Mouse (Mus musculus) Muller cell, postnatal 12 days (primary cell): ENCODE data around the gene Pdilt.
A peak's percentile ranks its signal among the peaks of the same experiment; 100 is the strongest.
"Not testable (repeated sequence)": the region's sequence is repeated elsewhere in the genome, so short reads cannot be mapped to it uniquely, and the experiment has no call there.

Source experiments
- DNase-seq: peaks from one replicate; pipeline ENCODE4 v3.0.0-alpha.2; 2015; ENCODE audit errors: inconsistent ontology term

Gene Pdilt

GRCm38 (mm10) chr7:119523389-119523788 is at the start of gene Pdilt:
Pdilt (minus strand) TSS chr7:119523489.
- no peak for DNase-seq

GRCm38 (mm10) chr7:119562476-119562875 is 39.2 kb upstream of the Pdilt start:
- DNase-seq = not testable (repeated sequence)

- no peak for DNase-seq
Observed at GRCm38 (mm10) chr7:119561441-119561840, 38.2 kb upstream of the Pdilt start.

GRCm38 (mm10) chr7:119560452-119560835 is 37.2 kb upstream of the Pdilt start:
- no peak for DNase-seq

DNA sequence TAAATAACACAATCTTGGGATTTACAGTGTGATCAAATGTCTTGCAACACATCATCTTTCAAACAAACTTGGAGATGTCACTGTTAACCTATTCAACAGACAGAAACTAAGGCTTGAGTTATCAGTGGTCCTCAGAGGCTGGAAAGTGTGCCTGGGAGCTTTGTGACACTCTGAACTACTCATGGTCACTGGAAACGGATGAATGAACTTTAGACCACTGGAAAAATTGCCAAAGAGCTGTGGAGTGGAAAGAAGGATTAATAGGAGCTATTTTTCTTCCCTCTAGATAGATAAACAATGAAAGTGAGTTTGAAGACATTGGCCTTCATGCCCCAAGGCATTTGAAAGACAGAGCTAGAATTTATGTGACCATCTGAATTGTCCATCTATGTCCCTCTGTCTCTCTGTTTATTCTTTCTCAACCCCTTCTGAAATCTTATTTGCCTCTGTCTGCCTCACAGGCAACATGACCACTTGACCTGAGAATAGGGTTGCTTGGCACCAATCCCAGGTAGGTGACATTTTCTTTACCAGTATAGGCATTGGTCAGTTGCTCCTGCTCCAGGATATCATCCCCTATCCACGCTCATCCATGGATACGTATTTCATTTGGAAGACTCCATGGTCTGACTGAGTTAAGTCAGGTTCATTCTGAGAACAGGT is 36.6 kb upstream of the Pdilt start:
- no peak for DNase-seq

DNA sequence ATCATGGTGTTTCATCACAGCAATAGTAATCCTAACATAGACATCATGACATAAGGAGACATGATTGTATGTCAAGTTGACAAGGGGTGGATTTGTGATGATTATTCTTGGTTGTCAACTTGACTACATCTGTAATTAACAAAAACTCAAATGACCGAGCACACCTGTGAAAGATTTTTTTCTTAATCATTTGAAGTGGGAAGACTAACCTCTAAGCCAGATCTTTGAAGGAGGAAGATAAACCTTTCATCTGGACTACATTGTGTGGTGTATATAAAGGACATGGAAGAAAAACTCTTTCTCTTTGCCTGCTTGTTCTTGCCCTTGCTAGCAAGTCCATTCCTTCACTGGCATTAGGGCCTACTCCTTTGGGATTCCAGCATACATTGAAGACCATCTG is 30.8 kb upstream of the Pdilt start, which contains the start of gene Acsm2:
Gene Acsm2 (plus strand): TSS at position 301 of the 400 bp plus-strand sequence.
- DNase-seq = no peak

- no peak for DNase-seq
Observed at GRCm38 (mm10) chr7:119550471-119551222, 27.4 kb upstream of the Pdilt start.

DNA sequence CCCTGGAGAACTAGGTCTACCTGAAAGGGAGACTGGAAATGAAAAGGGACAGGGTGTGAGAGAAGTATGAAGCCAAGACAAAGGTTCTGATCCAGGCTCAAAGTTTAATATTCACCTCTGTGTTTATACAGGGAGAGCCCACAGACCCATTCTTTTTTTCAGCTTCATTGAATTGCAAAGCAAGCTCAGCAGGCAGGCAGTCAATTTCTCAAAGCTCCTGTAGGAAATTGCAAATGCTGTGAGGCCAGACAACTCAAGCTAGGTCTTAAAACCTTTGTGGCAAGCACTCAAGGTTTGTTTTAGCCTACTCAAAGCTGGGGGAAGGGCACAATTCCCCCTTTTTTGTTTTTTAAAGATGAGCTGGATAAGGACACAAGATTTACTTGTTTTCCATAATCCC is 22.3 kb upstream of the Pdilt start:
- DNase-seq = no peak

DNA sequence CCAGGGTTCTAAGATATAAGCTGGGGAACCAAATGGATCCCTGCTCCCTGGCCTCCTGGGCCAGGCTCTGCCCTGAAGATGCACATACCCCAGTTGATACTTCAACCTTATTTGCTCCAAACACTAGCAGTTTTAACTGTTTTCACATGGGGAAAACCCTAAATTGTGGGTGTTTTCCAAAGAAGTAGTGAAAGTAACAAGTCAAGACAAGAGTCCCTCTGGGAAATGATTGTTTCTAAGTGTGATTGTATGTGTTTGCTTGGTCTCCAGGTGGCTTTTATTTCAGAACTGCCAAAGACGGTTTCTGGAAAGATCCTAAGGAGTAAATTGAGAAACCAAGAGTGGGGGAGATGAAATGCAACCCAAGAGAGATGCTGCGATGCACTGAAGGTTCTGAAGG is 19.2 kb upstream of the Pdilt start:
- no peak for DNase-seq

GRCm38 (mm10) chr7:119534389-119534788 is 11.1 kb upstream of the Pdilt start:
- no peak for DNase-seq

GRCm38 (mm10) chr7:119532924-119533323 is 9.6 kb upstream of the Pdilt start:
- no peak for DNase-seq

GRCm38 (mm10) chr7:119528617-119529016 is 5.3 kb upstream of the Pdilt start:
- no peak for DNase-seq

DNA sequence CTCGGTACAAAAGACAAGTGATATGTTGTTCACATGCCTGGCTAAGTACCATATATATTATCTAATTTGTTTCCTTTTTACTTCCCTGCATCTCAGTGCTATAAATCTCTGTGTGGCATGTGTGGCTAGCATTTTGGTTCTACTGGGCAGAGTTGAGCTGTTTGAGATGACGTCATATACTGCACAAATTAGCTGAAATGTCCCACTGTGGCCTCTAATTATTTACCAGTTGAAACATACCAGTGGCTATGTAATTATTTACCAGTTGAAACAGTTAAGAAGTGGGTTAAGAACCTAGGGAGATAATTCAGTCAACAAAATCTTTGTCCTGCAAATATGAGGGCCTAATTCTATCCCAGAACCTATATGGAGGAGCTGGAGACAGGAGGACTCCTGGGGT is 4.3 kb upstream of the Pdilt start:
- no peak for DNase-seq

DNA sequence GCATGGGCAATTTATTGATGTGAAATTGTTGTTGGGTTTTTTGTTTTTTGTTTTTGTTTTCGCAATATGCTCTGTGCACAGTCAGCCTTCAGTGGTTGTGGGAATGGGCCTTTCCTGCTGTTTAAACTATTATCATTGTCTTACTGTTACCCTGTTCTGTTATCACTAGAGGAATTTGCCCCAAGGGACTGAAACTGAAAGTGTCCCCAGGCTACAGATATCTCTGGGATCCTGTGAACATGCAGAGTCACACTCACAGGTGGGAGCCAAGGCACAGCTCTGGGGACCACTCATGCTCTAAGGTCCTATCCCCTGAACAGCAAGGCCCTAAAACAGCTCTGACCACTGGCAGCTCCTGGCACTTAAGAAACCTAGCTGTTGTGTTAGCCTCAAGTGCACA is 3.8 kb upstream of the Pdilt start:
- DNase-seq = no peak

DNA sequence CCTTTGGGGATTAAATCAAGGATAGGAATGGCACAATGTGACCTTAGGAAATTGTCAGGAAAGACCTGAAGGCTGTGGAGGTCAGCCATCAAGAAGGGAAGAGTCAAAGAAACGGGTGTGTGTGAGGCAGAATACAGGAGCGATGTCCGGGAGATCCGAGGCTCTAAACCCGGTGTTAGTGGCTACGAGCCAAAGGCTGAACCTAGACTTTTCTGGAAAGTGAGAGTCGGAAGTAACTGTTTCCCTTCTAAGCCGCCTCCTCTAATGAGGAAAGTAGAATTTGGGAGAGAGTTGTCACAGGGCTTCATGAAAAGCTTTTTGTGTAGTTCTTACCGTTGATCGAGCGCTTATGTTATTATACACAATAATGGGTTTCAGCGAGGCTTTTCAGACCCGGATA is 3.2 kb upstream of the Pdilt start:
- no peak for DNase-seq

DNA sequence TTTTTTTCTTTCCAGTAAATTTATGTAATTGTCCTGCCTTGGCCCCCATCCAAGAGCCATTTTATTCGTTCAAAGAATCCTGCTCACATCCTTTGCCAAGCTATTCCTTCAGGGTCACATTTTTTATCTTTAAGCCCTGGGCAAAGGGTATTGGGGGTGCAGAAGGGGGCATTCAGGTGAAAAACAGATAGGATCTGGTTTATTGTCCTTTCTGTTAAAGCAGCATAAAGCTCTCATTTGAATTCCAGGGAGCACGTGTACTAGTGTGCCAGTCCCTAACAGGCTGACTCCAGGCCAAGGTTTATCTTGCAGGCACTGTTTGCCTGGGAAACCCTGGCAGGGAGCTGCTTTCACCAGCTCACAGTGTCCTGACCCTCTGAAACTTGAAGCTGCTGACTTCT is 2.6 kb upstream of the Pdilt start:
- DNase-seq = no peak

GRCm38 (mm10) chr7:119522385-119522784 is 904 bp downstream of the Pdilt start:
- DNase-seq = no peak

DNA sequence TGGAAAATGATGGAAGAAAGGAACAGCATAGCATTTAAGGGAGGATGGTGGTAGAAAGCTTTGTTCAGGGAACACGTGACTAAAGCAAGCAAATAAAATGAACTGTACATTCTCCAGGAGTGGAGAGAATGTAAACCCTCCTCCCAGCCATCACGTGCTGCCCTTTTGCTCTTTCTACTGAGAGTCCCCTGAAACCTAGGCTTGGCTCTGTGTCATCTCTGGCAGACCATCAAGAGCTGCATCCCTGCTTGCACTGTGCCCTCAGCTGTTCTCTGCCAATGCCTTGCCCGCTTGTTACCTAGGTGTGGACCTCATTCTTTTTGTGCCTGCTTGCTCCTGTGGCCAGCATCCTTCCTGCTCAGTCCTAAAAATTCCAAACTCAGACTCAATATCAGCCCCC is 1.5 kb downstream of the Pdilt start:
- DNase-seq = no peak

DNA sequence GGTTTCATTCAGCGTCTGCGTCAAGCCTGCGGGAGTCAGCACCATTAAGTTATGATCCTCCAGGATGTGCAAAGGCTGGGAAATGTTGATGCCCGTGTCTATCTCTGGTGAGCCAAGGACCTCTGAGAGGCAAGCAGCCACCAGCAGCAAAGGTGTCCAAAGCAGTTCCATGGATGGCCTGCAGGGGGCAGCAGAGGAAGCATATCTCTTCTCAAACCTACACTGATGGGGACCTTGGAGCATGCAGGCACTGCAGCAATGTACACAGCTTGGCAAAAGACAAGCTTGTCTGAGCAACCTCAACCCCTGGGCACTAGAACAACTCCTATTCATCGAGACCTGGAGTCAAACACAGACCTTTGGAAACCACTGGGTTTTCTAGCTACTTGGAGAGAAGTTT is 3.6 kb downstream of the Pdilt start:
- peak; percentile 18 for DNase-seq

- no peak for DNase-seq
Observed at GRCm38 (mm10) chr7:119519163-119519562, 4.1 kb downstream of the Pdilt start, which contains the start of gene Acsm5. Acsm5 (plus strand) TSS chr7:119519463.

DNA sequence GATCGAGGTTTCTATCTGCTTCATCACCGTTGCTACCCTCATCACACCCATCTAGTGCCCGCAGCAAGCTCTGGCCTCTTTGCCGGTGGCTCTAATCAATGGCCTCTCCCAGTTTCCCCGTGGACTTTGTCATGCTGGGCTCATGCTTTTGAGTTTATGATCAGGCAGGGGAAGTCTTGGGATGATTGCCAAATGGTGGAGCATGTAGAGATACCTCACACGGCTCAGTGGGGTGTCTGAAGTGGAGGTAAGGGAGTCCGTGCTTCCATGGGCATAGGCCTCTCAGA is 7.1 kb downstream of the Pdilt start:
- DNase-seq = no peak

- DNase-seq = peak; percentile 12
Observed at GRCm38 (mm10) chr7:119515492-119516271, 7.6 kb downstream of the Pdilt start.

- DNase-seq = no peak
Observed at GRCm38 (mm10) chr7:119513056-119513455, 10.2 kb downstream of the Pdilt start.
